Mouse (Mus musculus) megakaryocyte, embryonic 14.5 days (primary cell): Measurements from ENCODE around the gene Man1c1.

Experiments
- FLI1 ChIP-seq: IDR thresholded peaks from 2 replicates; pipeline ENCODE4 v1.6.1; 2012; ENCODE audit warnings: low read length, inconsistent platforms, mixed read lengths
- GATA1 ChIP-seq: IDR thresholded peaks from 3 replicates; pipeline ENCODE4 v1.6.1; 2012; ENCODE audit warnings: mixed read lengths, low read length, inconsistent platforms, borderline replicate concordance

DNA sequence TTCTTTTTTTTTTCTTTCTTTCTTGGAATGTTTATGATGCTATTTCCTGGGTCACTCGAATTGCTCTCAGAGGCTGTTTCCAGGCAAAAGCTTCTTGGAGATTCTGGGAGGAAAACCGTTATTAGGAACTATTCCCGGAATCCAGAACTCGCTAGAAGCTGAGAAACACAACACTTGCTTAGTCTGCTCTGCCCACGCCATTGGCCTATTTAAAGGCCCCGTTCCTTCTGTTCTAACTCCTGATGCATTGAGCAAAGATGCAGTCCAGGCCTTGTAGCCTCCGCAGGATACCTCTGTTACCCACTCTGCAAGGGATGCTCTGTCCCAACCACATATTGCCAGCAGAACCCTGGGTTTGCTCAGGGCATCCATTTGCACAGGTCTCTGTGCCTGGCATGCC, 103.3 kb downstream of the Man1c1 start:
- TF ChIP-seq GATA1: no peak
- TF ChIP-seq FLI1: no peak
